Mouse (Mus musculus) stomach, postnatal 0 days (tissue): Measurements from ENCODE around the gene Papss2. TPM values are rescaled to one million over a fixed set of nuclear protein-coding genes. Genes with fewer than 3 reads are reported as not detected.
A peak's percentile ranks its signal among the peaks of the same experiment; 100 is the strongest.

Experiments
- ATAC-seq: fragments of 200-750 bp; cut with Nextera tagmentation; 2 replicates; pipeline ENCODE4 v1.8.0; 2017; ENCODE audit not compliant: low FRiP score, low TSS enrichment
- DNase-seq: peaks from one replicate; pipeline ENCODE4 v3.0.0-alpha.2; 2016; ENCODE audit warnings: low spot score
- H3K27ac ChIP-seq: fragments of 300-500 bp; sonication (generic); replicated peaks from 2 replicates; pipeline ENCODE4 v1.5.1; 2014; ENCODE audit warnings: mild to moderate bottlenecking, control low read depth
- H3K27me3 ChIP-seq: fragments of 300-500 bp; sonication (generic); 2 replicates; pipeline ENCODE4 v1.6.1; 2014; ENCODE audit warnings: low read length; ENCODE audit not compliant: control insufficient read depth, insufficient read depth
- H3K36me3 ChIP-seq: fragments of 300-500 bp; sonication (generic); 2 replicates; pipeline ENCODE4 v1.6.1; 2014; ENCODE audit warnings: low read length, mixed read lengths; ENCODE audit not compliant: control insufficient read depth, insufficient read depth
- H3K4me1 ChIP-seq: fragments of 300-500 bp; sonication (generic); replicated peaks from 2 replicates; pipeline ENCODE4 v1.6.1; 2014; ENCODE audit warnings: antibody characterized with exemption; ENCODE audit not compliant: control insufficient read depth, insufficient read depth
- H3K4me2 ChIP-seq: fragments of 300-500 bp; sonication (generic); replicated peaks from 2 replicates; pipeline ENCODE4 v1.6.1; 2014; ENCODE audit warnings: low read depth, mild to moderate bottlenecking, control low read depth, moderate library complexity
- H3K4me3 ChIP-seq: fragments of 300-500 bp; sonication (generic); 2 replicates; pipeline ENCODE4 v1.5.1; 2014; ENCODE audit warnings: low read depth, low read length, control low read depth
- H3K9ac ChIP-seq: fragments of 300-500 bp; sonication (generic); 2 replicates; pipeline ENCODE4 v1.6.1; 2014; ENCODE audit warnings: mild to moderate bottlenecking, low read length, control low read depth, mixed read lengths
- H3K9me3 ChIP-seq: fragments of 300-500 bp; sonication (generic); 2 replicates; pipeline ENCODE4 v1.6.1; 2016; ENCODE audit warnings: low read length; ENCODE audit not compliant: control insufficient read depth
- CTCF ChIP-seq: IDR thresholded peaks from 2 replicates; pipeline ENCODE4 v1.5.1; 2016; ENCODE audit warnings: antibody characterized with exemption, low read depth, mild to moderate bottlenecking, moderate library complexity
- EP300 ChIP-seq: optimal IDR thresholded peaks from 2 replicates; pipeline ENCODE3; 2016; ENCODE audit warnings: antibody characterized with exemption
- WGBS: fragments of 180-500 bp; shearing (Covaris S2); extraction: QIAGEN DNeasy Blood & Tissue Kit; methylation state at CpG from one replicate; pipeline ENCODE4 v1.1.7; 2014; 5-methylcytosine and 5-hydroxymethylcytosine counted together
- polyA plus RNA-seq: library from polyadenylated mRNA; unstranded; fragments of >200 nt; fragmentation: Nextera tagmentation; extraction: Ambion mirVana; gene quantifications from 2 replicates; pipeline ENCODE4 v1.2.1, GENCODE M21; 2015

The Papss2 gene
- polyA plus RNA-seq, 1 experiment from 2014 or later, result 20.8 TPM

DNA sequence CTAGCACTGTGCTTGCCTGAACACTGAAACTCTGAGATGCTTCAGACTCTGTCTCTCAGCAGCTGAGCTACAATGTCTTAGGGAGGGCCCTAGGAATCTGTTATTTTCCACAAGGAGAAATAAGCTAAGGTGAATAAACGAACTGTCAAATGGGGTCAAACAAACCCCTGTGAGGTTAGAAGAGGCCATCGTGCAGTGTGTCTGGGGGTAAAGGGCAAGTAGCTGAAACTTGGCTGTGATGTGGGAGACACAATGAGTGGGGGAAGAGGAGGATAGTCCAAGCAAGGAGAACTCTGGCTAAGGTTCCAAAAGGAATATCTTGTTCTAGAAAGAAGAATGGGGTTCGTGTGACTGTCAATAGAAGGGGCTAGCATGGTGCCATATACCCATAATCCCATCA lies 26.6 kb downstream of the Papss2 start:
- Histone ChIP-seq H3K27me3 (no peaks in the 10 kb centered on the region), H3K4me1 (no peaks in the 10 kb centered on the region), H3K9me3 (no peaks in the 10 kb centered on the region), H3K4me3 (no peak overlapping the region), H3K4me2 (no peak overlapping the region), H3K9ac (no peak overlapping the region), H3K27ac (no peak overlapping the region), H3K36me3 (no peaks in the 10 kb centered on the region)
- ATAC-seq (no peak), DNase-seq (no peak)
- 45% methylated on average over 3 of the region's 3 CpGs for WGBS
- TF ChIP-seq CTCF (no peak), EP300 (no peak)

DNA sequence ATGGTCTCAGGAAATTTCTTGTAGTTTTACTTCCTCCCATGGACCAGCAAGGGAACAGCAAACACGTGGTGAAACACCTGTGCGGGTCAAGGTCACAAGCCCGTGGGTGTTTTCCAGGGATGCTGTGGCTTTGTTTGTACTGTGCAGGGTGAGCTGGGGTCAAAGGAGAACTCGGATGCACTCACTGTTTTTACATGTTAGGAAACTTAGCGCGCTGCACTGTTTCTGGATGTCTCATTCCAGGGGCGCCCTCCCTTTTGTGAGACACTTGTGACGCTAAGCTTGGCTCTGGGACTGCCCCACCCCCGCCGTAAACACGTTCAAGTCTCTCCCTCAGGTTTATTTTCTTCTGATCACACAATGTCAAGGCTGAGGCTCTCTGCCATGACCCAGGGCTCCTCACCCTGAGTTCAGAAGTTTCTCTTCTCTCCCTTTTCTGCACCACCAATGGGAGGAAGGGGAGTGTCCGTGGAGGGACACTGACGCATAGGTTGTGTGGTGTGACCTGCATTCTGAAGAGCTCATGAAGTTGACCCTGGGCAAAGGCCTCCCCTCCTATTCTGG lies 31.3 kb downstream of the Papss2 start:
- Histone ChIP-seq H3K4me3 (no peak overlapping the region), H3K27ac (no peak overlapping the region)
- 39% methylated on average over 13 of the region's 13 CpGs for WGBS

DNA sequence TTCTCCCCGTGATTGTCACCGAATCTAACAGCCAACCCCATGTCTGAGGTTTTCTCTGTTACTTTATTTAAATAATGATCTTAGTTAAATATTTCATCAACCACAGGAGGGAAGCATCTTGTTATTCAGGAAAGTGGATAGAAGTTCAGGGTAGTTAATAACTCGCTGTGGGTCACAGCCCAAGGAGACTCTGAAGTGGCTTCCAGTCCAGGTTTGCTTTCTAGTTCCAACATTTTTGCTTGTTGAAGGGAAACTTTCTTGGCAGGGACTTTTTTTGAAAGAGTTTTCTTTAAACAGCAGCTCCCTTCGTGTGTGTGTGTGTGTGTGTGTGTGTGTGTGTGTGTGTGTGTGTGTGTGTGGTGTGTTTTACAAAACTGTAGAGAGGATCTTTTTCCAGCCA lies 32.0 kb downstream of the Papss2 start:
- DNase-seq (no peak), ATAC-seq (no peak)
- TF ChIP-seq EP300 (no peak), CTCF (no peak)
- Histone ChIP-seq H3K9me3 (no peaks in the 10 kb centered on the region), H3K9ac (no peak overlapping the region), H3K27me3 (no peaks in the 10 kb centered on the region), H3K4me1 (no peaks in the 10 kb centered on the region), H3K4me2 (no peak overlapping the region), H3K4me3 (no peak overlapping the region), H3K27ac (no peak overlapping the region), H3K36me3 (no peaks in the 10 kb centered on the region)
- 66% methylated on average over 4 of the region's 4 CpGs for WGBS

More for the DNA sequence above, 31.3 kb downstream of the Papss2 start:
- H3K4me1 ChIP-seq, result no peaks in the 10 kb centered on the region
- ATAC-seq (peak; percentile 59; the same call in 1 of the 2 replicates), DNase-seq (peak; percentile 32)
- no peaks in the 10 kb centered on the region for H3K9me3 ChIP-seq
- TF ChIP-seq EP300 (no peak), CTCF (no peak)
- H3K4me2 ChIP-seq, result no peak overlapping the region
- no peak overlapping the region for H3K9ac ChIP-seq
- no peaks in the 10 kb centered on the region for H3K36me3 ChIP-seq
- no peaks in the 10 kb centered on the region for H3K27me3 ChIP-seq

DNA sequence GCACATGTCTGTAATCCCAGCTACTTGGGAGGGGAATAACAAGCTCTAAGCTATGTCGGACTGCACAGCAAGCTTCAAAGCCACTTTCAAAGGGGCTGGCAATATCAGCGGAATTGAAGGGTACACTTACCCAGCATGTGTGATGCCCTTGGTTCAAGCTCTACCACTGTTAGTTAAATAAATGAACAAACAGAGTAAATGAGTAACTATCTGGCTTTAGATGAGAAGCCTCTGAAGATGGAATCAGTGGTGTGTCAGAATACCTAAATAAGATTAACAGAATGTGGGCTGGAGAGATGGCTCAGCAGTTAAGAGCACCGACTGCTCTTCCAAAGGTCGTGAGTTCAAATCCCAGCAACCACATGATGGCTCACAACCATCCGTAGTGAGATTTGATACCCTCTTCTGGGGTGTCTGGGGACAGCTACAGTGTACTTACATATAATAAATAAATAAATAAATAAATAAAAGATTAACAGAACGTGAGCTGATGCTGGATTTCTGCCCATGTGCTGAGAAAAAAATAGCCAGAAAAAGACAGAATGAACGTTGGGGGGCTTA lies 33.1 kb downstream of the Papss2 start:
- no peaks in the 10 kb centered on the region for H3K27me3 ChIP-seq

DNA sequence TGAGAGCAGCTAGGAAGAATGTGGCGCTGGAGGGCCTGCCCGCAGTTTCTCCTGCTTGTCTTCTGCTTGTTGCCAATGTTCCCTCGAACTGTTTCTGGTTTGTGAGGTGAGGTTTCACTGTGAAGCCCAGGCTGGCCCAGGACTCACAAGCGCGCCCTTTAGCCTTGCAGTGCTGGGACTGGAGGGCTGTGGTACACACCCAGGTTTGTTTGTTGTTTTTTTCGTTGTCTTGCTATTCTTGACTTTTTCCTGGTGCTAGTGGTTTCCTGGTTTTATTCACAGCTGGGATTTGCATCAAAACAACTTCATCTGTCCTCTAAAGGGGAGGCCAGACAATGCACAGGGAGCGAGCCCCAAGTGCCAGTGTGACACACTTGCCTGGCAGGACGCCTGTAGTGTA lies 39.3 kb downstream of the Papss2 start:
- Histone ChIP-seq H3K36me3 (no peaks in the 10 kb centered on the region), H3K27ac (no peak overlapping the region), H3K9me3 (no peaks in the 10 kb centered on the region), H3K4me2 (no peak overlapping the region), H3K4me3 (no peak overlapping the region), H3K27me3 (no peaks in the 10 kb centered on the region), H3K4me1 (no peaks in the 10 kb centered on the region), H3K9ac (no peak overlapping the region)
- 73% methylated on average over 8 of the region's 8 CpGs for WGBS
- TF ChIP-seq CTCF (no peak), EP300 (no peak)
- ATAC-seq (no peak), DNase-seq (no peak)

More for the DNA sequence above, 33.1 kb downstream of the Papss2 start:
- Histone ChIP-seq H3K4me2 (no peak overlapping the region), H3K9ac (no peak overlapping the region), H3K27ac (no peak overlapping the region), H3K4me3 (no peak overlapping the region), H3K36me3 (no peaks in the 10 kb centered on the region), H3K9me3 (no peaks in the 10 kb centered on the region), H3K4me1 (no peaks in the 10 kb centered on the region)
- no peak for TF ChIP-seq CTCF
- no peak for TF ChIP-seq EP300
- ATAC-seq (no peak), DNase-seq (no peak)
- 74% methylated on average over 7 of the region's 7 CpGs for WGBS

DNA sequence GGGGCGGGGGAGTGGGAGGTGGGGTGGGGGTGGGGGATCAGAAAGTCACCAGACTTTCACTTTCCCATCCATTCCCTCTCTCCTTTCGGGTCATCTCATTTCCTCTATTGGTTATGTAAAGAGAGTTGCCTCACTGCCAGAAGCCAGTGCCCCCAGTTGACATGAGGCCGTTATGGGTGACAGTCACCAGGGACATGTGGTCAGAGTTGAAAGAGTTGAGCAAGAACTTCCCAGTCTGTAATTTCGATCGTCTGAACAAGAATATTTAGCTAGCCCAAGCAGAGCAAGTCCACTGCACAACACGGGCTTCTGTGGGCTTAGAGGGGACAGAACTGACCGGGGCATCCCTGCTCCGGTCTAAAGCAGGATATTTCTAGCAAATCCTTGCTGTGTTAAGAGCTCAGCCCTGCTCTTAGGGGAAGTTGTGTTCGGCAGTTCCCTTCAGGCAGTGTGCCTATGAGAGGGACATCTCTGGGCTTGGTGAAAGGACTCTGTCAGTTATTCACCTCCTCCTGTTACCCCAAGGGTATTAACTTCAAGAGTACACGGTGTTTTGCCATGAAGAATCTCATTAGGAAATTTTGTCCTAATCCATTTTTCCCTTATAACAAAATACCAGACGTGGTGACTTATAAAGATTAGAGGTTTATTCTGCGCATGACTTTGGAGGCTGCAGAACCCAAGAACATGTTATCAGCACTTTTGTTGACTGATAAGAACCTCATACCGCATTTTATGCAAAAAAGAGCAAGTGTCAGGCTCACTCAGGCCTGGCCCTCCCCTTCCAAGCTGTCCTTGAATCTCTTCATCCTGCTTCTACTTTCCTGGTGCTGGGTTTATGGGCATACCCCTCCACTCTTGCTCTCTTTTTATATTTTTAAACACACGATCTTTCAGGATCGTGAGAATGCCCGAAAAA lies 42.0 kb downstream of the Papss2 start:
- no peaks in the 10 kb centered on the region for H3K27me3 ChIP-seq
- DNase-seq, result no peak

More for the DNA sequence above, 42.0 kb downstream of the Papss2 start:
- no peak overlapping the region for H3K9ac ChIP-seq
- no peak overlapping the region for H3K27ac ChIP-seq
- no peaks in the 10 kb centered on the region for H3K36me3 ChIP-seq
- no peak for ATAC-seq
- no peak for TF ChIP-seq EP300
- TF ChIP-seq CTCF, result no peak
- WGBS, result 65% methylated on average over 16 of the region's 16 CpGs
- no peaks in the 10 kb centered on the region for H3K9me3 ChIP-seq
- H3K4me1 ChIP-seq, result no peaks in the 10 kb centered on the region
- no peak overlapping the region for H3K4me3 ChIP-seq
- no peak overlapping the region for H3K4me2 ChIP-seq
